Mouse (Mus musculus): Measurements from ENCODE around the gene Dmac2. TPM values are rescaled to one million over a fixed set of nuclear protein-coding genes. Genes with fewer than 3 reads are reported as not detected.

Gene Dmac2
- polyA plus RNA-seq, 1 experiment from 2014 or later = 25.6 TPM

- Histone ChIP-seq H3K9me3 (replicated peaks) (no peaks in the 10 kb centered on the region), H3K9ac (no peak overlapping the region), H3K4me3 (no peak overlapping the region), H3K27ac (no peak overlapping the region), H3K27me3 (no peaks in the 10 kb centered on the region), H3K4me2 (no peak overlapping the region), H3K36me3 (ENCODE audit: poor library complexity, severe bottlenecking) (peaks cover 64% of the 10 kb centered on the region), H3K4me1 (no peaks in the 10 kb centered on the region)
- no peak for ATAC-seq
- WGBS = 91% methylated on average over 5 of the region's 5 CpGs
Observed at GRCm38 (mm10) chr7:25637099-25637498, 17.9 kb downstream of the Dmac2 start.

GRCm38 (mm10) chr7:25639754-25640153 is 20.5 kb downstream of the Dmac2 start:
- H3K9me3 ChIP-seq (replicated peaks) = no peaks in the 10 kb centered on the region
- H3K4me1 ChIP-seq = no peaks in the 10 kb centered on the region
- no peak overlapping the region for H3K4me2 ChIP-seq
- peaks cover 52% of the 10 kb centered on the region for H3K36me3 ChIP-seq (ENCODE audit: poor library complexity, severe bottlenecking)
- H3K27me3 ChIP-seq = no peaks in the 10 kb centered on the region
- no peak for ATAC-seq
- 89% methylated on average over 4 of the region's 4 CpGs for WGBS
- no peak overlapping the region for H3K27ac ChIP-seq
- H3K4me3 ChIP-seq = no peak overlapping the region
- H3K9ac ChIP-seq = no peak overlapping the region

DNA sequence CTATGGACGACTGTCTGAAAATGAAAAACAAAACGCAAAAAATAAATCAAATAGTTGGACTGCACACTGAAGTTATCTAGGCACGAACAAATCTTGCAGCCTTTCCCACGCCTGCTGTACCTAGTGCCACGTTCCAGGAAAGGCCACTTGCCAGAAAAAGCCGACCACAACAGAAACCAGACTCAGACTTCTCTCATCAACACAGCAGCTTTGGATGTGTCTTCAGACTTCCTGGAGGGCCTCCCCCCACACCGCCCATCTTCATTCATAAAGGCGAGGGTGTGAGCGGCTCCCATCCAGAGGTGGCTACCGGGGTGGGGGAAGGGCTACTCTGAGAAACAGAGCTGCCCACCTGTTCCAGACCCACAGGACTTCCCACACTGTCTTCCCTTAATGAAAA is 24.9 kb downstream of the Dmac2 start:
- Histone ChIP-seq H3K36me3 (ENCODE audit: poor library complexity, severe bottlenecking) (peaks cover 19% of the 10 kb centered on the region; the same call in 1 of the 2 replicates), H3K27me3 (no peaks in the 10 kb centered on the region)
- 79% methylated on average over 10 of the region's 10 CpGs for WGBS

GRCm38 (mm10) chr7:25644631-25645030 is 25.4 kb downstream of the Dmac2 start:
- WGBS = 72% methylated on average over 4 of the region's 4 CpGs
- H3K4me1 ChIP-seq = no peaks in the 10 kb centered on the region
- no peak overlapping the region for H3K9ac ChIP-seq
- H3K9me3 ChIP-seq (replicated peaks) = no peaks in the 10 kb centered on the region
- H3K4me2 ChIP-seq = no peak overlapping the region
- no peak for ATAC-seq
- H3K27ac ChIP-seq = no peak overlapping the region
- peaks cover 15% of the 10 kb centered on the region; the same call in 1 of the 2 replicates for H3K36me3 ChIP-seq (ENCODE audit: poor library complexity, severe bottlenecking)
- H3K4me3 ChIP-seq = no peak overlapping the region
- no peaks in the 10 kb centered on the region for H3K27me3 ChIP-seq

More for the DNA sequence above, 24.9 kb downstream of the Dmac2 start:
- Histone ChIP-seq H3K27ac (no peak overlapping the region), H3K9ac (no peak overlapping the region), H3K9me3 (replicated peaks) (no peaks in the 10 kb centered on the region), H3K4me1 (no peaks in the 10 kb centered on the region), H3K4me3 (no peak overlapping the region), H3K4me2 (no peak overlapping the region)
- no peak for ATAC-seq

- Histone ChIP-seq H3K4me2 (no peak overlapping the region), H3K27ac (no peak overlapping the region), H3K9ac (no peak overlapping the region), H3K4me1 (no peaks in the 10 kb centered on the region), H3K27me3 (no peaks in the 10 kb centered on the region), H3K4me3 (no peak overlapping the region), H3K36me3 (ENCODE audit: poor library complexity, severe bottlenecking) (peaks cover 15% of the 10 kb centered on the region; the same call in 1 of the 2 replicates), H3K9me3 (replicated peaks) (no peaks in the 10 kb centered on the region)
- 33% methylated on average over 14 of the region's 14 CpGs for WGBS
- no peak for ATAC-seq
Observed at GRCm38 (mm10) chr7:25645074-25645473, 25.9 kb downstream of the Dmac2 start.

DNA sequence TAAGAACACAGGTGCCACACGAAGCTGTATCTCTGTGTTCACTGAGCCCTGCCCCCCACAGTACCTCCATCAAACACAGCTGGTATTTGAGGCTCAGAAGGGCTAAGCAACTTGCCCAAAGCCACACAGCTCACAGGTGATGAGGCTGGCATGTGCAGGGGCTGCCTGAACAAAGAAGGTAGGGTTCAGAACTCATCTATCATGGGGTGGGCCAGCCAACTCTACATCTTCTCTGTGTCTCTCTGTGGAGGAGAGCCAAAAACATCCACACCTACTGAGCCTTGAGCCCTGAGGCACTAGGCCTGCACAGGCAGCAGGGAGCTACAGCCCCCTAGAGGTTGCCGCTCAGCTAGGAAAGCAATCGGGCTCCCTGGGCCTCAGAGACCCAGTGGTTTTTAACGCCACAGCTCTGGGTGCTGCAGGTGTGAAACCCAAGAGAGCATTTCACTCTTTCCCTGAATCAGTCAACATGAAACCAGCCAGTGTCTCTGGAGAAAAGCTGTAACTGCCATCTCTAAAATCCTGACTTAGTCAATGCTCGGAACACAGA is 28.4 kb downstream of the Dmac2 start:
- Histone ChIP-seq H3K4me3 (no peak overlapping the region), H3K36me3 (ENCODE audit: poor library complexity, severe bottlenecking) (no peaks in the 10 kb centered on the region), H3K27me3 (no peaks in the 10 kb centered on the region), H3K9me3 (replicated peaks) (no peaks in the 10 kb centered on the region), H3K27ac (no peak overlapping the region), H3K4me1 (no peaks in the 10 kb centered on the region), H3K4me2 (no peak overlapping the region), H3K9ac (no peak overlapping the region)
- WGBS = 62% methylated on average over 5 of the region's 5 CpGs
- ATAC-seq = no peak

DNA sequence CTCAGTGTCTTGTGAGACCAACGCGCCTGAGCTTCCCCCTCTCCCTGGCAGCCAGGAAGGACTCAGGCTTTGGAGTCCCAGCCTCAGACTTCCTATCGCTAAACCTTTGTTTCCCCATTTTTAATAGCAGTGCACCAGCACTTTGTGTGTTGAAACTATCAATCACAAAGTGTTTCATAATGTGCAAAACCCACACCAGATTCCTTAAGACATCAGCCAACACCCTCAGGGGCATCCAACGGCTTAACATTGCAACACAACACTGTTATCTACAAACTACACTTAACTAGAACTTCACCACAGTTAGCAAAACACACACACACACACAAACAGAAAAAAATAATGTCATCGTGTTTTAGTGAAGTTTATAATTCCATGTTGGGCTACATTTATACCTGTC is 30.6 kb downstream of the Dmac2 start:
- H3K36me3 ChIP-seq (ENCODE audit: poor library complexity, severe bottlenecking) = no peaks in the 10 kb centered on the region
- 85% methylated on average over 5 of the region's 5 CpGs for WGBS
- H3K4me3 ChIP-seq = no peak overlapping the region
- no peak overlapping the region for H3K27ac ChIP-seq
- ATAC-seq = no peak
- no peaks in the 10 kb centered on the region for H3K4me1 ChIP-seq
- no peak overlapping the region for H3K9ac ChIP-seq
- no peaks in the 10 kb centered on the region for H3K9me3 ChIP-seq (replicated peaks)
- H3K4me2 ChIP-seq = no peak overlapping the region
- no peaks in the 10 kb centered on the region for H3K27me3 ChIP-seq

- H3K27me3 ChIP-seq = no peaks in the 10 kb centered on the region
- no peak for ATAC-seq
- 92% methylated on average over 8 of the region's 8 CpGs for WGBS
Observed at GRCm38 (mm10) chr7:25651281-25651680, 32.1 kb downstream of the Dmac2 start.

DNA sequence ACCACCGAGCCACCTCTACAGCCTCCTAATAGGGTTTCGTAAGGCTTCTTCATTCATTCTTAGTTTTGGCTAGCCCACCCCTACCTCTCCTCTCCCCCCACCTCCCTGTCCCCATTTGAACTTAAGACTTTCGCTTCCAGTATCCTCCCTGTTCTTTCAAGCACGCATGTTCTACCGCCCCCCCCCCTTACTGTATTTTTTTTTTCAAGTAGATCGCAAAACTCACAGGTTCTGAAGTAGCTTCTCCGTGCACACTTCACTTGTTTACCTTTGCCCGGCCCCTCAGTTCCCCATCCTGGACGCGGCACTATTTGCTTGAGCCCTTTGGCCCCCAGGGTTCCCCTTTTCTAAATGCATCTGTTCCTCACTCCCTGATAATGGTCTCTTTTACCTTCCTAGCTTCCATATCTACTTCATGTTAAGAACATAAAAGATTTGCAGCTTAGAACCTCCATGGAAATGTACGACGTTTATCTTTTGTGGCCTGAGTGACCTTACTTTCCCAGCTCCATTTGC is 33.1 kb downstream of the Dmac2 start:
- H3K4me1 ChIP-seq = peaks cover 8% of the 10 kb centered on the region
- no peak overlapping the region for H3K4me3 ChIP-seq
- no peak for ATAC-seq
- no peaks in the 10 kb centered on the region for H3K9me3 ChIP-seq (replicated peaks)
- 92% methylated on average over 12 of the region's 12 CpGs for WGBS
- no peak overlapping the region for H3K4me2 ChIP-seq
- H3K27ac ChIP-seq = no peak overlapping the region
- H3K36me3 ChIP-seq (ENCODE audit: poor library complexity, severe bottlenecking) = no peaks in the 10 kb centered on the region
- no peaks in the 10 kb centered on the region for H3K27me3 ChIP-seq
- no peak overlapping the region for H3K9ac ChIP-seq

More at GRCm38 (mm10) chr7:25651281-25651680, 32.1 kb downstream of the Dmac2 start:
- Histone ChIP-seq H3K27ac (no peak overlapping the region), H3K4me3 (no peak overlapping the region), H3K4me1 (no peaks in the 10 kb centered on the region; the same call in 1 of the 2 replicates), H3K9me3 (replicated peaks) (no peaks in the 10 kb centered on the region), H3K36me3 (ENCODE audit: poor library complexity, severe bottlenecking) (no peaks in the 10 kb centered on the region), H3K9ac (no peak overlapping the region), H3K4me2 (no peak overlapping the region)

GRCm38 (mm10) chr7:25655601-25656428 is 36.6 kb downstream of the Dmac2 start:
- WGBS = 77% methylated on average over 11 of the region's 11 CpGs
- Histone ChIP-seq H3K27me3 (no peaks in the 10 kb centered on the region), H3K9me3 (replicated peaks) (no peaks in the 10 kb centered on the region), H3K36me3 (ENCODE audit: poor library complexity, severe bottlenecking) (no peaks in the 10 kb centered on the region), H3K4me3 (no peak overlapping the region), H3K9ac (no peak overlapping the region), H3K27ac (no peak overlapping the region), H3K4me1 (peaks cover 32% of the 10 kb centered on the region), H3K4me2 (no peak overlapping the region)
- ATAC-seq = no peak

DNA sequence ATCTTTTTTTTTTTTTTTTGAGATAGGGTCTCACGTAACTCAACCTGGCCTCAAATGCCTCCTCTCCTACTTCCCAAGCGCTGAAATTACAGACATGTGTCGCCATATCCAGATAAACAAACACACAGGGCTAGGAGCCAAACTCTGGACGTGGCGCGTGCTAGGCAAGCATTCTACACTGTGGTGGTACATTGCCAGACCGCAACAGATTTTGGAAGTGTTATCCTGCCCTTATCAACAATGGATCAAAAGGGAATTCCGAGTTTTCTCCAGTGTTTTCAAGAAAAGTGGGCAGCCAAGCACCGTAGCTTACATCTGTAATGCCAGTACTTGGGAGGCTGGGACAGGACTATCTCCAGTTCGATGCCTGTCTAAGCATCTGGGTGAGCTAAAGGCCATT is 38.6 kb downstream of the Dmac2 start:
- H3K4me2 ChIP-seq = peak overlapping the region; percentile 85
- no peaks in the 10 kb centered on the region for H3K9me3 ChIP-seq (replicated peaks)
- H3K4me3 ChIP-seq = peak overlapping the region; percentile 71
- H3K36me3 ChIP-seq (ENCODE audit: poor library complexity, severe bottlenecking) = peaks cover 8% of the 10 kb centered on the region; the same call in 1 of the 2 replicates
- H3K4me1 ChIP-seq = peaks cover 32% of the 10 kb centered on the region
- peak overlapping the region; percentile 67 for H3K9ac ChIP-seq
- no peak overlapping the region for H3K27ac ChIP-seq
- no peak for ATAC-seq
- no peaks in the 10 kb centered on the region for H3K27me3 ChIP-seq
- WGBS = 39% methylated on average over 10 of the region's 10 CpGs

DNA sequence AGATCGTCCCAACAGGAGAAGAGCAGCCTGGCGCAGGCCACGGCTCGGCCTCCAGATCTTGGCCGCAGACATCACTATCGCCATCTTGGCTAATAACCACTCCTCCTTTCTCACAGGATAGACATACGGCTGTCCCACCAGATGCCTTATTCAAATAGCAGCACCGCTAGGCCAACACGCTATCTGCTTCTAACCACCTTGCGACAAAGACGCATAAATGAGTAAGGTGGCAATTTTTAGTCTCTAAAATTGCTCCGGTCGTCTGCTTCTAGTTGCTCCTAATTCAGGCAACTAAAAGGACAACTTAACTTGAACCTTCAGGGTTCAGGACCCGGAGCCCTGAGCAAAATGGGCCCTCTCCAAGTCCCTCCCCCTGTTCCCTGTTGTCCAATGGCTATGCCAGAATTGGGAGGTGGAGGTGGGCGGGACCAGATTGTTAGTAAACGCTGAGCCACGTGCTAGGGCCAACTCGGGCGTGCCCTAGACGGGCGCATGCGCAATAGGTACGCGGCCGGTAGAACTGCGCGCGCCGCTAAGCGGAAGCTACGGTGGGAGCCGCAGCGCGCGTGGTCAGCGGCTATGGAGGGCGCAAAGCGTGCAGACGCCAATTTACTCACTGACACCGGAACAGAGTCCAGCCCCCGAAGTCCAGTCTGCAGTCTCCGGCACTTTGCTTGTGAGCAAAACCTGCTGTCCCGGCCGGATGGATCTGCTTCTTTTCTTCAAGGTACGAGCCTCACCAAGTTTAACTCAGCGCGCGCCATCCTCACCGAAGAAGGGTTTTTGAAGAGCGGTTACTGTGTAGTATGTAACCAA is 39.7 kb downstream of the Dmac2 start, which contains the start of the genes Bckdha and Exosc5:
Gene Bckdha (minus strand): TSS at position 325 of the 816 bp plus-strand sequence.
Gene Exosc5 (plus strand): TSS at position 508 of the 816 bp plus-strand sequence.
- Histone ChIP-seq H3K27ac (no peak within 1 kb of the TSS), H3K4me1 (peaks cover 32% of the 10 kb centered on the region), H3K36me3 (ENCODE audit: poor library complexity, severe bottlenecking) (peaks cover 12% of the 10 kb centered on the region), H3K27me3 (no peaks in the 10 kb centered on the region), H3K9me3 (replicated peaks) (no peaks in the 10 kb centered on the region), H3K4me3 (peak within 1 kb of the TSS; percentile 71), H3K4me2 (peak within 1 kb of the TSS; percentile 85), H3K9ac (peak within 1 kb of the TSS; percentile 67)
- WGBS = 1% methylated on average over 50 of the region's 50 CpGs
- peak; percentile 98 for ATAC-seq

Measured in forebrain, embryonic 13.5 days (tissue).